Mouse (Mus musculus): ENCODE data around the gene Sycp2l. TPM values are rescaled to one million over a fixed set of nuclear protein-coding genes. Genes with fewer than 3 reads are reported as not detected.

The Sycp2l gene
- total RNA-seq, 2 experiments from 2014 or later, result not detected

DNA sequence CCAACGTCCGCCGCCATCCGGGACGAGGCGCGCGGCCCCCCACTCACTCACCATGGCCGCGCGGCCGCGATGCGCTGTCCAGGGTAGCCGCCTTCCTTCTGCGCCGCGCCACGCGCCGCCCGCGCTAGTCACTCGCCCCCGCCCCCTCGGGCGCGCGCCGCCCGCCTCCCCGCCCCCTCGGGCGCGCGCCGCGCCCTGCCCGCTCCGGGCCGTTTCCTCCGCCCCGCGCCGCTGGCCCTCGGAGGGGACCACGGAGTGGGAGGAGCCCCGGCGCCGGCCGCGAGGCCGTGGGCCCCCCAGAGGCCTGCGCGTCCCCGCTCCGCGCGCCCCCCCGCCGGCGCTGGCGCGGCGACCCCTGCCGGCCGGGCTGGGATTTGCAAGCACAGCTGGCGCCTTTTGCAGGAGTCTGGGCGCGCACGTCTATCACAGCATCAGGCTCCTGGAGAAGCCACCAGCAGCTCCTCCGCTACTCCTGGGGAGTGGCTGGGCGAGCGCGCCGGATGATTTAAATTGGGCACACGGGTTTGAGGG, 106.3 kb downstream of the Sycp2l start, which contains the start of gene Elovl2:
Gene Elovl2 (minus strand): TSS at position 102 of the 531 bp plus-strand sequence.
- peak; percentile 53 to 62 for DNase-seq (ENCODE audit: extremely low spot score in 1 of 2, low spot score in 1 of 2)

Other genes with a start within 250 kb of the Sycp2l start
- 10 to 100 TPM; 40.5 to 44.7 TPM for gene Pak1ip1, start 113.3 kb upstream of the Sycp2l start, total RNA-seq (2021)
- gene Tmem14c, start 98.0 kb upstream of the Sycp2l start, total RNA-seq (2021), result 10 to 100 TPM; 57.8 to 65.9 TPM
- 1 to 10 TPM in 1 of 2 experiments, under 1 TPM in 1; 0.71 to 1.4 TPM for gene Mak, start 34.6 kb upstream of the Sycp2l start, total RNA-seq (2021)
- gene Gcm2, start 3.3 kb upstream of the Sycp2l start, total RNA-seq (2021), result not detected
- 10 to 100 TPM; 21.9 to 22.4 TPM for gene Elovl2, start 106.1 kb downstream of the Sycp2l start, total RNA-seq (2021)
- gene Smim13, start 135.5 kb downstream of the Sycp2l start, total RNA-seq (2021), result 100 to 1,000 TPM; 140 to 149 TPM
- not detected for gene Gm17364, start 159.7 kb downstream of the Sycp2l start, total RNA-seq (2021)